Mouse (Mus musculus) adrenal gland, adult 2 months (tissue): ENCODE results near the gene Gucd1. TPM values are rescaled to one million over a fixed set of nuclear protein-coding genes. Genes with fewer than 3 reads are reported as not detected.
"Not testable (repeated sequence)": the region's sequence is repeated elsewhere in the genome, so short reads cannot be mapped to it uniquely, and the experiment has no call there.

Experiments
- DNase-seq: peaks from one replicate; pipeline ENCODE4 v3.0.0; 2021
- polyA plus RNA-seq: library from polyadenylated mRNA; depleted of rRNA; stranded (reverse); fragments of >200 nt; gene quantifications from 2 replicates; pipeline ENCODE4 v1.2.3, GENCODE M21; 2012
- total RNA-seq, 2 experiments: library from RNA; stranded (reverse); gene quantifications; 2 replicates each; pipeline ENCODE4 v1.2.3; 2021

Gene Gucd1
- total and polyA plus RNA-seq, 3 experiments = 25.9 to 56.1 (median 26.0) TPM

DNA sequence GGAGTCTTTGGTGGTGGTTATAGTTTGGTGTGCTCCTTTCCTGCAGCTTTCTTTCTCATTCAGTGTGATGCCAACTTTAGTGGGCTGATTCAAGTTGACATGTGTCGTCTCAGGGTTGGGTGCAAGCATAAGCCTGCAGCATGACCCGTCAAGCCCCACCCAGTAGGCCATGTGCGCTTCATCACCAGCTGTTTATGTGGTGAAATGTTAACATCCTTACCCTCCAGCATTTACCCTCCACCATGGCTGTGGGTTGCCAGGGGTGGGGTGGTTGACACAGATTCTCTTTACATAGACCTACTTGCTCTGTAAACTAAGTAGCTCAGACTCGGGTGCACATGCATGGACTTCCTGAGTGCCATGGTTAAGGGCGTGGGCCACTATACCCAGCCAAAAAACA is 18.4 kb upstream of the Gucd1 start:
- DNase-seq = no peak

DNA sequence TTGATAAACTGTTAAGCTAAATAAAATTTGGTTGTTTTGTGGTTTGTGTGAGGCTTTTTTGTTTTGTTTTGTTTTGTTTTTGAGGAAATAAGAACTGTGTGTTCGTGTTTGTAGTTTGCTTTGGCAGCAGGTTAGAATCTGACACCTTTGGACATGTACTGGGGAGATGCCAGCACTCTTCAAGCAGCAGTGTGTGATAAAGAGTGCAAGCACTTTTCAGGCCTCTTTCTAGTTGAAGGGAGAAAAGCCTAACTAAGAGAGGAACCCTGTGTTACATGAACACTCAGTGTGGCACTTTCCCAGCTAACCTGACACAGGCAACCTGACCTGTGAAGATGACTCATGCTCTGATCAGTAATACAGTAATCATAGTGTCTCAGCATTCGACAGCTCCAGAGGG is 17.7 kb upstream of the Gucd1 start:
- DNase-seq = no peak

GRCm38 (mm10) chr10:75534934-75535333 is 17.2 kb upstream of the Gucd1 start:
- DNase-seq = no peak

DNA sequence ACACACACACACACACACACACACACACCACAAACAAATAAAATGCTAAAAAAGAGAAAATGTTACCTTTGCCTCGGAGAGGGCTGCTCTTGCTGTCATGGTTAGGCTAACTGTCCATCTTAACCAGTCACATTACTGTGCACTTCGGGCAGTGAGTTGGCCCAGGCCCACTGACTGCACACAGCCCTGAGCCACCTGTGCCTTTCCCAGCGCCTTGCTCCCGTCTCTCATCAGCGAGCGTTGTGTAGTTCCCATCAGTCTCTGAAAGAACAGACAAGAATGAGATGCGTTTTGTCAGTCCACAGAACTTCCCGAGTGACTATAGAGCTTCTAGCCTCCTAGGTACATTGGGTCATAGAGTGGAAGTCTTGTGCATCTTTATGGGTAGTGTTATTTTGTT is 16.4 kb upstream of the Gucd1 start:
- DNase-seq = no peak

DNA sequence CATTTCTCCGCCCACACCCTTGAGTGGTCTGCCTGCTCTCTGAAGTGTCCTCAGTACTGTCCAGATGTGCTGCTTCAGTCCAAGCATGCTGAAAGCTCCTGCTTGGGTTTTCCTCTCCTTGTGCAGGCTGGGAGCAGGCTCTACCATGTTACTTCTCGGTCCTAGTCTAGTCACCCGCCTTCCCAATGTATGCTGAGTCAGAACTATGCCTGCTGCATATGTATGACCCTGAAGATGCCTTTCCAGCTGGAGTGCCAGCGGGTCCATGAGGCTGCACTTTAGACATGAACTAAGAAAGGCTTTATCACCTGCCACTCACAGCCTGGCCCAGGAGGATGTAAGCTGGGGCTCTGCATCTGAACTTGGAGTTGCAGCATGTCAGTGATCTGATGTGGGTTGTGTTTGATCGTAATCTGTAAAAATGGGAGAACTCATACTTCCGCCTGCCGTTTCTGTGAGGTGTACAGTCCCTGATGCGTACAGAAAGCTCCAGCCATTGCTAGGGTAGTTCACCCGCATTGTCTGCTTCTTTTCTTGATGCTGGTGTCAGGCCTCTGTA is 13.8 kb upstream of the Gucd1 start:
- no peak for DNase-seq

- no peak for DNase-seq
These were observed 12.6 kb upstream of the Gucd1 start for GRCm38 (mm10) chr10:75530322-75530721.

- not testable (repeated sequence) for DNase-seq
These were observed 7.7 kb upstream of the Gucd1 start for GRCm38 (mm10) chr10:75525450-75525849.

- DNase-seq = no peak
These were observed 3.9 kb upstream of the Gucd1 start for GRCm38 (mm10) chr10:75521643-75522042.

- DNase-seq = no peak
These were observed 2.8 kb upstream of the Gucd1 start for GRCm38 (mm10) chr10:75520581-75520980.

- DNase-seq = peak; percentile 97
These were observed 557 bp downstream of the Gucd1 start, which contains the start of gene Snrpd3 for GRCm38 (mm10) chr10:75517073-75517757. TSS of gene Snrpd3 (plus strand) at chr10:75517551.

DNA sequence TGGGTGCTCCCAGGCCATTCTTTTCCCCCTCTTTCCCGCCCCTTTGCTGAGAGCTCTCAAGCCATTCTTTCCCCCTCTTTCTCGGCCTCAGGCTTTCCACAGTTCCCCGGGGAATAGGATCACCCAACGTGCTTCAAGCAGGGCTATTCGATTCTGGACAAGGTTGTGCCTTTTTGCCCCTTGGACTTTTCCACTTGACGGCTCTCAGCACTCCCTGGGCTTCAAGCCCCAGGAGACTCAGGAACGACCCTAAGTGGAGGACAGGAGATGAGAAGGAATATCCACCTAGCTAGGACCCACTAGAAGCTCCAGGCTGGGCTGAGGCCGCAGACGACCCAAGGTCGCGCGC is 1.1 kb downstream of the Gucd1 start:
- no peak for DNase-seq

GRCm38 (mm10) chr10:75516038-75516723 is 1.6 kb downstream of the Gucd1 start:
- DNase-seq = no peak

DNA sequence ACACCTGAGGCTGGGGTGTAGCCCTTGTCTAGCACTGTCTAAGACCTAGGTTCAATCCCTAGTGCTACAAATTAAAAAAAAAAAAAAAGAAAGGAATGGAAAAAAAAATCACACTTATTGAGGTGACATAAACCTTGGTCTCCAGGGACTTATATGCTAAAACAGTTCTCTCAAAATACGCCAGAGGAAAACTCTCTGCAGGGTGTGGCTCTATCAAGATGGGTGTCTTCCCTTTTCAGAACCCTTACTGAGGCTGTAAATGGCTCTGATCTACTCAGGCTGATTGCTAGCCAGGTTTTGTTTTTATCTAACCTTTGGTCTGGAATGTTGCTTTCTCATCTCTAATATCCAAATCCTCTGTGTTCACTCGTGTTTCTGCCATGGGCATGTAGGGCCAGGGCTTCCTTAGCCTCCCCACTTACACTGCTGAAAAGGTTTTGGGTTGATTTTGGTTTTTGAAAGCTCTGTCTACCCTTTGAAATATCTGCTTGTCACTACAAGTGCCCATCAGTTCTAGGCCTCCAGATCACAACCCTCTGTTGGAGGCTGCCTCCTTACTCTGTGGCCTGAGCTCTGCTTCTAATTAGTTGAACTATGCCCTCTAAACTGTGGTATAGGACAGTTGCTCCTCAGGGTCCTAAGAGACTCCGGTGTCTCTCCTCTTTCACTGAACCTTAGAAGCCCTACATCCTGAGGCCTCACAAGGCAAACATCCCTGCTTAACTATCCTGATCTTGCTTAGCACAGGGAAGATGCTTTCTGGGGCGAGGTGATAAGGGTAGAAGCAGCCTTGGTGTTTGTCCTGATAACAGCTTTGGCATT is 2.3 kb downstream of the Gucd1 start:
- no peak for DNase-seq

- no peak for DNase-seq
These were observed 3.4 kb downstream of the Gucd1 start for GRCm38 (mm10) chr10:75514361-75514760.

DNA sequence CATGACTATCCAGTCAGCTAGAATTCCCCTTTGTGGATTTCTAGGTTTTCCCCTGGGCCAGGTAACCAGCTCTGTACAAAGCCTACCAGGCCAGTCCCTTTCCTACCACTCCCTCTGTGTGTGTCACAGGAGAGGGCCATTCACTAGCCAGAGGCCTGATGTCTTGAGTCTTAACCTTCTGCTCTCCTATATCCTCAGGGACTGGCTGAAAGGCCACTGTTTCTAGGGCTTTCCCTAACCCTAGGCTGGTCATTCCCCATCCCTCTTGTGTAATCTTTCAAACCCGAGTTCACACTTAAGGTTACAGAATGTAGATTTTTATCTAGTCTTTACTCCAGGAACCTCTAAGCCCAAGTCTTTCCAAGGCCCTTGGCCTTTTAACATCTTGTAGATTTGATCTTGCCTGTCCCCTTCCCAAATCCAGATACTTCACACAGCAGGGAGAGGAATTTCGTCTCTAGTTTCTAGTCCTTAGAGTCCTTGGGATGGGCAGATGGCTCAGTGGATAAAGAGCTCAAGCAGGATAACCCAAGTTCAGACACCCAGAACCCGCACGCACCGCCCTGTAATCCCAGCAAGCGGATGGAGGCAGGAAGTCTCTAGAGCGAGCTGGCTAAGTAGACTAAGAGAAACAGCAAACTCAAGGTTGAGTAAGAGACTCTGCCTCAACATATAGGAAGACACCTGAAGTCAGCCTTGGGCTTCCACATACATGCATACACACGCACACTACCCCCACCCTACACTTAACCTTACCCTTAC is 4.3 kb downstream of the Gucd1 start:
- DNase-seq = no peak

GRCm38 (mm10) chr10:75512796-75513195 is 5.0 kb downstream of the Gucd1 start:
- no peak for DNase-seq

DNA sequence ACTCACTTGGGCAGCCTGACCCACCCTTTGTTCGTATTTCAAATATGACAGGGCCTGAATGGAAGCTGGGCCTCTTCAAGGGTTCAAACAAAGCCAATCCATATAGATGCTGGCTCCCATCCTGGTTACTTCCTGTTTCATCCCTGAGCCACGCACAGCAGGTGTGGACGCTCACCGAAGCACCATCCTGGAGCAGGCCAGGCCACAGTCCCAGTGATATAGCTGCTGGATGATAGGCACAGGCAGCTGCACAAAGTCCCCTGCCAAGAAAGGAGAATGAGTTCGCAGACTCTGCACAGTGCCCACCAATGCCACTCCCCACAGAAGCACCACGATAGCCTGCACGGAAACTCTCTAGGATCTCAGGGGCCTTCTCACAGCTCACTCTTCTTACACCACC is 5.9 kb downstream of the Gucd1 start:
- no peak for DNase-seq

DNA sequence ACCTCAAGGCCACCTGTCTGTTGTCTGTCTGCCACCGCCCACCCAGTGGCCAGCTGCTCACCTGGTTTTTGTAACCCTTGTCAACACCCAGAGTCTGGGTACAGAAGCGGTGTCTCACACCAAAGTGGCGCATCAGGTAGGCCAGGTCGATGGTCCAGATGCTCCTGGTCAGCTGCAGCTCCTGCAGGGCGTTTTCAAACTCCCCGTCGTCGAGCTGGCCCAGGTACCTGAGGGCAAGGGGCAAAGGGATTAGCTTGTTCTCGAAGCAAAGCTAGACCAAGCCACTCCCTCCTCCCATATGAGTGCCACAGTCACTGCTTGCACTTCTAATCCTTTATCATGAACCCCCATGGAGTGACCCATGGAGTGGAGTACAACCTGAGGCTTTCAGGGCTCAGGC is 6.7 kb downstream of the Gucd1 start:
- no peak for DNase-seq

GRCm38 (mm10) chr10:75510446-75510845 is 7.3 kb downstream of the Gucd1 start:
- peak; percentile 81 for DNase-seq

DNA sequence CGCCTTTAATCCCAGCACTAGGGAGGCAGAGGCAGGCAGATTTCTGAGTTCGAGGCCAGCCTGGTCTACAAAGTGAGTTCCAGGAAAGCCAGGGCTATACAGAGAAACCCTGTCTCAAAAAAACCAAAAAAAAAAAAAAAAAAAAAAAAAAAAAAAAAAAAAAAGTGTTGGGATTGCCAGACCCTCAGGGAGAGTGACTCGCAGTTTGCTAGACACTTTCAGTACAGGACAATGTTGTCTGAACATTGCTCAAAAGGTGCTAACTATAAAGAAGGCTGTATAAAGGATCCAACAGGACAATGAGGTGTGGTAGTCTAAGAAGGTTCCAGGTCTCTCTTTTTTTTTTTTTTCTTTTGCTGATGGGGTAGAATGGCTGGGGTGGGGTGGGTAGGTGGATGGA is 11.8 kb downstream of the Gucd1 start:
- DNase-seq = not testable (repeated sequence)

- no peak for DNase-seq
These were observed 12.7 kb downstream of the Gucd1 start for GRCm38 (mm10) chr10:75505130-75505495.
